Mouse (Mus musculus): Measurements from ENCODE around the gene Mrpl43.

- TF ChIP-seq HCFC1 (IDR thresholded peaks at IDR 0.05; ENCODE audit: borderline replicate concordance, insufficient read depth, low read length) (no peak), CHD2 (IDR thresholded peaks at IDR 0.05; ENCODE audit: low read depth, low read length) (no peak), MAFK (IDR thresholded peaks at IDR 0.05; ENCODE audit: insufficient read depth, low read depth, low read length) (no peak), ZNF384 (IDR thresholded peaks at IDR 0.05; ENCODE audit: low read depth, low read length) (no peak)
These were observed 38.2 kb upstream of the Mrpl43 start for GRCm38 (mm10) chr19:45044389-45044927.
